Mouse (Mus musculus) ES-Bruce4 (cell line): ENCODE measurements at regions not wholly inside any gene's neighbourhood (a gene's known extent, or its start where the extent isn't known, plus 50 kb on each side); places are given as distances from the start of the nearest gene placed in this dataset.

Experiments
- CTCF ChIP-seq: IDR thresholded peaks from one replicate; pipeline ENCODE4 v1.8.1; 2011; ENCODE audit warnings: low read depth, low read length
- EP300 ChIP-seq: IDR thresholded peaks from 2 replicates; pipeline ENCODE4 v1.6.1; 2011; ENCODE audit warnings: low read depth, low read length; ENCODE audit not compliant: insufficient read depth
- POLR2A ChIP-seq: IDR thresholded peaks from one replicate; pipeline ENCODE4 v1.8.1; 2011; ENCODE audit warnings: low read length; ENCODE audit not compliant: insufficient read depth

DNA sequence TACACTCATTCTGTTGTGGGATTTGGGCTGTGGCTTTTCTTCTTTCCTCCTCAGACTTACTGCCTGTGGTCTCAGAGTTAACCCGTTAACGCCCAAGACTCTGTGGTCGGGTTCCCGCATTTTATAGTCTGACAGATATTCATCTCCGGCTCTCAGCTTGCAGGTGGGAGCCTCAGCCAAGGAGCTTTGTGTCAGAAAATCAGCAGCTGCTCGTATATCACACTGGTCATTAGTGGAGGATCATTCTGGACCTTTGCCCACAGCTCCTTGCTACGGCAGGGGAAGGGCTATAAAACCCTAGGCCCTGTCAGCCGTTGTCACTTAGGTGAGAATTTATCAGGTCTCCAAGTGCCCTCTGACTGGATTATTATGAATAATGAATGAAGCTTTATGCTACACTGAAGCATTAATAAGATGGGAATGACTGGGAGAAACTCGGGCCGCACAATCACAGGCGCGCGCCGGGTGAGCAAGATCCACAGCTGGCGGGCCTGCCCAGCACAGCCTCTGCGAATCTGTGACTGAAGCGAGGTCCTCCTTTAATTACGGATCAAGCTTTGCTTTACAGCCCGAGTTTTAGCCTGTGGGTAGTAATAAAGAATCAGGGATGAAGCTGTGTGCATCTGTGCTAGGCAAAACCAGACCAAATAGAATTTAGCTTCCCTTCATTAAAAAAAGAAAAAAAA is 111.8 kb downstream of the Atp6v1g3 start:
- TF ChIP-seq CTCF (no peak), EP300 (no peak), POLR2A (no peak)
